Mouse (Mus musculus) lung, postnatal 0 days (tissue): ENCODE results near the gene Amfr.

Experiments
- CTCF ChIP-seq: IDR thresholded peaks from 2 replicates; pipeline ENCODE4 v1.5.1; 2016; ENCODE audit warnings: antibody characterized with exemption, mild to moderate bottlenecking
- EP300 ChIP-seq: IDR thresholded peaks from 2 replicates; pipeline ENCODE4 v1.6.1; 2016; ENCODE audit warnings: antibody characterized with exemption, mild to moderate bottlenecking, control low read depth

GRCm38 (mm10) chr8:94047845-94048244, 35.2 kb upstream of the Amfr start:
- TF ChIP-seq CTCF (no peak), EP300 (no peak)
